Mouse (Mus musculus) left cerebral cortex, adult 18-20 months (tissue): Measurements from ENCODE around the gene Tmem52b. TPM values are rescaled to one million over a fixed set of nuclear protein-coding genes. Genes with fewer than 3 reads are reported as not detected.
A peak's percentile ranks its signal among the peaks of the same experiment; 100 is the strongest.
"Not testable (repeated sequence)": the region's sequence is repeated elsewhere in the genome, so short reads cannot be mapped to it uniquely, and the experiment has no call there.

Experiments used
- DNase-seq, 2 experiments: peaks; one replicate each; pipeline ENCODE4 v3.0.0; 2021 to 2022; ENCODE audit warnings: low spot score in 2 of 2, mixed read lengths in 1 of 2
- long read RNA-seq, 2 experiments: library from polyadenylated mRNA; stranded (forward); transcript quantifications; one replicate each; pipeline ENCODE4 v2.0.0; 2021
- total RNA-seq, 2 experiments: library from RNA; stranded (reverse); gene quantifications; 2 replicates each; pipeline ENCODE4 v1.2.3; 2021

Gene Tmem52b
- total RNA-seq = not detected
- long read RNA-seq, experiment 1 = 0 reads
- long read RNA-seq, experiment 2 = 0 reads

GRCm38 (mm10) chr6:129512367-129512766 is at the start of gene Tmem52b:
TSS of gene Tmem52b (plus strand) at chr6:129512555.
- DNase-seq = no peak

- DNase-seq = no peak
Measured at GRCm38 (mm10) chr6:129471386-129471785, 41.0 kb upstream of the Tmem52b start.

GRCm38 (mm10) chr6:129472627-129473026 is 39.7 kb upstream of the Tmem52b start:
- no peak for DNase-seq

GRCm38 (mm10) chr6:129476404-129477126 is 35.8 kb upstream of the Tmem52b start:
- DNase-seq = peak in 1 of 2 experiments; percentile 5

GRCm38 (mm10) chr6:129480089-129480958 is 32.0 kb upstream of the Tmem52b start:
- peak in 1 of 2 experiments; percentile 7 for DNase-seq

GRCm38 (mm10) chr6:129494924-129495323 is 17.4 kb upstream of the Tmem52b start:
- no peak for DNase-seq

- no peak for DNase-seq
Measured at GRCm38 (mm10) chr6:129497345-129498218, 14.8 kb upstream of the Tmem52b start.

GRCm38 (mm10) chr6:129499516-129499915 is 12.8 kb upstream of the Tmem52b start:
- DNase-seq = not testable (repeated sequence)

GRCm38 (mm10) chr6:129503471-129503870 is 8.9 kb upstream of the Tmem52b start:
- no peak for DNase-seq

- DNase-seq = peak in 1 of 2 experiments; percentile 16
Measured at GRCm38 (mm10) chr6:129507024-129507423, 5.3 kb upstream of the Tmem52b start, which contains the start of gene Olr1. TSS of gene Olr1 (minus strand) at chr6:129507165.

- DNase-seq = no peak
Measured at GRCm38 (mm10) chr6:129510120-129510911, 2.0 kb upstream of the Tmem52b start.

- no peak for DNase-seq
Measured at GRCm38 (mm10) chr6:129512868-129513267, 513 bp downstream of the Tmem52b start.

- peak in 1 of 2 experiments; percentile 1 for DNase-seq
Measured at GRCm38 (mm10) chr6:129513409-129513808, 1.1 kb downstream of the Tmem52b start.

GRCm38 (mm10) chr6:129514376-129514775 is 2.0 kb downstream of the Tmem52b start:
- DNase-seq = no peak

- no peak for DNase-seq
Measured at GRCm38 (mm10) chr6:129515068-129515467, 2.7 kb downstream of the Tmem52b start.

GRCm38 (mm10) chr6:129516388-129516787 is 4.0 kb downstream of the Tmem52b start:
- DNase-seq = no peak

GRCm38 (mm10) chr6:129517752-129518408 is 5.5 kb downstream of the Tmem52b start:
- peak in 1 of 2 experiments; percentile 42 for DNase-seq

GRCm38 (mm10) chr6:129526069-129526468 is 13.7 kb downstream of the Tmem52b start:
- no peak for DNase-seq

- no peak for DNase-seq
Measured at GRCm38 (mm10) chr6:129527416-129527815, 15.1 kb downstream of the Tmem52b start.

GRCm38 (mm10) chr6:129529605-129530004 is 17.2 kb downstream of the Tmem52b start:
- DNase-seq = no peak
